Mouse (Mus musculus) ES-E14 (cell line): ENCODE results near the gene Xpr1.

ENCODE experiments used
- CHD2 ChIP-seq: IDR thresholded peaks from 2 replicates; pipeline ENCODE4 v1.6.1; 2014; ENCODE audit warnings: mild to moderate bottlenecking, low read depth, low read length, inconsistent platforms
- HCFC1 ChIP-seq: IDR thresholded peaks from 2 replicates; pipeline ENCODE4 v1.6.1; 2012; ENCODE audit warnings: low read length, inconsistent platforms, borderline replicate concordance; ENCODE audit not compliant: insufficient read depth
- MAFK ChIP-seq: IDR thresholded peaks from 2 replicates; pipeline ENCODE4 v1.6.1; 2014; ENCODE audit warnings: mild to moderate bottlenecking, low read depth, low read length, inconsistent platforms; ENCODE audit not compliant: insufficient read depth
- ZC3H11A ChIP-seq: IDR thresholded peaks from 2 replicates; pipeline ENCODE4 v1.6.1; 2012; ENCODE audit warnings: low read depth, mild to moderate bottlenecking, inconsistent platforms, low read length, borderline replicate concordance
- ZNF384 ChIP-seq: IDR thresholded peaks from 2 replicates; pipeline ENCODE4 v1.6.1; 2012; ENCODE audit warnings: low read depth, low read length, inconsistent platforms

DNA sequence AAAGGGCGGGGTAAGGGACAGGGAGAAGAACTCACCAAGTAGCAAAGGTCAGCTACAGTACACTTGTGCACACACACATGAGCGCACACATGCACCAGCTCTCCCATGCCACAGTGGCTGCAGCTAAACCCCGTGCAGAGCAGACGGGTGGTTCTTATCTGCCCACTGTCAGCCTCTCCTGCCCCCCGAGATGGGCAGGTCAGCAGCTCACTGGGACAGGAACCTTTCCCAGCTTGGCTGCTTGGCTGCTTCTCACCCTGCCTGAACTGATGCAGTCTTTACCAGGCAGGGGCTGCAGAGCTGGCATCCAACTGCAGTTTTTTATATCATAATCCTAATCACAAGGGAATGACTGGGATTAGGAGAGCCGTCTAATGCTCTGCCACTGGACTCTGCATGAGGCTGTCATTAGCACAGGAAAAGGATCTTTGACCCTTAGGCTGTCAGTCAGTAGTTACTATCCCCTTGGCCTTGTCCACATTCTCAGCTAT lies 164.5 kb downstream of the Xpr1 start:
- TF ChIP-seq CHD2 (no peak), ZC3H11A (no peak), ZNF384 (no peak), MAFK (no peak), HCFC1 (no peak)
